Mouse (Mus musculus) lung, postnatal 0 days (tissue): Measurements from ENCODE around the gene Vps45.

Source experiments
- CTCF ChIP-seq: IDR thresholded peaks from 2 replicates; pipeline ENCODE4 v1.5.1; 2016; ENCODE audit warnings: antibody characterized with exemption, mild to moderate bottlenecking
- EP300 ChIP-seq: IDR thresholded peaks from 2 replicates; pipeline ENCODE4 v1.6.1; 2016; ENCODE audit warnings: antibody characterized with exemption, mild to moderate bottlenecking, control low read depth

GRCm38 (mm10) chr3:96091966-96092365 lies 33.7 kb upstream of the Vps45 start:
- TF ChIP-seq CTCF (no peak), EP300 (no peak)
